9 mouse cellular contexts compared by ENCODE assay signal in the genomic region with DNA sequence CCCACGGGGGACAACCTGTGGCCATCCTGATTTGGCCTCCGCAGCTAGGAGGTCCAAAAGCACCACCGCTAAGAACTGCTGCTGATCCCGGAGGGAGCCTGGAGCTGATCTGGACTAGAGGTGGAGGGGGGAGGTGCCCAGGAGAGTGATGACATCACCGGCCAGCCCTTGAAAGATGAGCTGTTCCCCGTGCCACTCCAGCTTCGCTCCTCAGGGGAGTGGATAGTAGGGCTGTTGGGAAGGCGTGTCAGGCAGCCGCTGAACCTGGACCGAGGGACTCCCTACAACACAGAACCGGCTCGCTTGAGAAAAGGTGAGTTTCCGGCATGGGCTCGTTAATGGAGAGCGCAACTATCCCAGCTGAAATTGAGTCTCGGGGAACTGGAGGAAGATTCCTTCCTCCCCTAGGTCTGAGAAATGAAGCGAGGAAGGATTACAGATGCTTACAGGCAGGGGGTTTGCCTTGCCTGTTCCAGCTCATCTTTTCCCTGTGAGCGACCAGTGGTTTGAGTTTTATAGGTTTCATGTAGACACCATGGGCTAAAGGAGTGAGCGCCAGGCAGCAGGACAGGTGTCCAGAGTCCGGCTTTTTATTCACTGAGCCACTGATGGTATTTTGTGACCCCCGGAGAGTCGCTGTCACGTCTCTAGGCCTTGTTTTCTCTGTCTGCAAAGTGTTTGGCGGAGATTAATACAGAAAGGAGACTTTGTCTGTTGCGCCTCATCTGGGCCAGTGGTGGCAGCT. TPM values are rescaled to one million over a fixed set of nuclear protein-coding genes. Genes with fewer than 3 reads are reported as not detected.
DNase-seq lines count a peak whose midpoint lies in the region; ATAC-seq lines count a peak whose summit lies in the region.
"Had no signal": no experiment of that assay in that cellular context is flagged by ENCODE, and none has a peak within 500 bp of the region (broad histone marks: within the 10 kb centered on the region; RNA-seq: fewer than 3 reads in every experiment).

Bdkrb2 (plus strand) TSS at position 291 of the 745 bp plus-strand sequence.

- H3K4me1 ChIP-seq in heart, embryonic 10.5 days: peaks cover 52% of the 10 kb centered on the region
- peaks cover 20% of the 10 kb centered on the region for H3K4me1 ChIP-seq in midbrain, embryonic 12.5 days

- WGBS in heart, embryonic 10.5 days: 3% methylated on average over 25 of the region's 25 CpGs
- WGBS in midbrain, embryonic 12.5 days: 1% methylated on average over 25 of the region's 25 CpGs

- intact Hi-C loops in left cerebral cortex, postnatal 36 days (cut with DNase I): no loop called here

- peak within 1 kb of the TSS; percentile 60 for H3K4me3 ChIP-seq in heart, embryonic 10.5 days
- H3K4me3 ChIP-seq in midbrain, embryonic 12.5 days: peak within 1 kb of the TSS; percentile 36
- H3K4me3 ChIP-seq: erythroblast, embryonic 14.5 days had no signal

- 0 out of 2 replicates have a peak, but pooled peaks have one; percentile 67 for ATAC-seq in cerebellum, adult (ENCODE audit: insufficient number of reproducible peaks, low FRiP score, low TSS enrichment)
- peak; percentile 41 for ATAC-seq in midbrain, embryonic 12.5 days (ENCODE audit: low FRiP score, low read depth)

- H3K9me3 ChIP-seq in heart, embryonic 10.5 days: 0 out of 2 replicates have a peak, but pooled peaks cover 6% of the 10 kb centered on the region
- H3K9me3 ChIP-seq in midbrain, embryonic 12.5 days: no peaks in the 10 kb centered on the region

- peak within 1 kb of the TSS; percentile 80 for H3K27ac ChIP-seq in heart, embryonic 10.5 days
- no peak within 1 kb of the TSS for H3K27ac ChIP-seq in midbrain, embryonic 12.5 days (replicated peaks)

- H3K9ac ChIP-seq in midbrain, embryonic 12.5 days (replicated peaks): peak within 1 kb of the TSS; percentile 11; the same call in 1 of the 2 replicates

- H3K36me3 ChIP-seq in heart, embryonic 10.5 days: 0 out of 2 replicates have a peak, but pooled peaks cover 4% of the 10 kb centered on the region
- H3K36me3 ChIP-seq in midbrain, embryonic 12.5 days: no peaks in the 10 kb centered on the region

- no peak for DNase-seq in cerebellum, adult 11-12 months
- DNase-seq in adrenal gland, postnatal 25 days: peak; percentile 80
- peak; percentile 81 for DNase-seq in heart, embryonic 10.5 days (ENCODE audit: low spot score)
- DNase-seq in kidney, postnatal 14 days: peak; percentile 56
- DNase-seq in left cerebral cortex, postnatal 36 days (ENCODE audit: low spot score in 2 of 2): no peak
- DNase-seq in layer of hippocampus, postnatal 14 days (ENCODE audit: low spot score in 2 of 2): no peak

- H3K4me2 ChIP-seq in midbrain, embryonic 12.5 days (replicated peaks): peak within 1 kb of the TSS; percentile 60

- peaks cover 51% of the 10 kb centered on the region for H3K27me3 ChIP-seq in heart, embryonic 10.5 days (ENCODE audit: insufficient read depth, poor library complexity, severe bottlenecking)
- H3K27me3 ChIP-seq in midbrain, embryonic 12.5 days: peaks cover 53% of the 10 kb centered on the region

RNA-seq across cellular contexts. Expression of gene Bdkrb2, which starts in this region (rescaled TPM):
- total RNA-seq in adrenal gland, postnatal 25 days (2021): 9.5 and 10.8 TPM in 2 replicates
- polyA plus RNA-seq in heart, embryonic 10.5 days (2016; fragmentation: Nextera tagmentation; extraction: Ambion mirVana): 1.4 and 2.4 TPM in 2 replicates
- polyA plus RNA-seq in midbrain, embryonic 12.5 days (2016; fragmentation: Nextera tagmentation; extraction: Ambion mirVana): 0.50 and 0.66 TPM in 2 replicates
- total RNA-seq in left cerebral cortex, postnatal 36 days (2021): under 1 TPM; 0.25 to 0.36 TPM
- under 1 TPM; 0.60 to 0.72 TPM for total RNA-seq in layer of hippocampus, postnatal 14 days (2021)
- polyA plus RNA-seq: erythroblast, embryonic 14.5 days had no signal

Comparison
In these comparisons a context has a peak if more than half of its experiments do, and no peak if none do; other contexts are left out.
1. Peak in ATAC-seq, H3K4me3 ChIP-seq, H3K9ac ChIP-seq and H3K4me2 ChIP-seq in midbrain, embryonic 12.5 days; RNA of the gene not detected or under 1 TPM.
2. DNase-seq: peak in adrenal gland, postnatal 25 days (single experiment), heart, embryonic 10.5 days (single experiment) and kidney, postnatal 14 days (single experiment); none in cerebellum, adult 11-12 months (single experiment), left cerebral cortex, postnatal 36 days (0 of 2) and layer of hippocampus, postnatal 14 days (0 of 2).